Mouse (Mus musculus) ES-E14 (cell line): Measurements from ENCODE around the gene Rbm4b. TPM values are rescaled to one million over a fixed set of nuclear protein-coding genes. Genes with fewer than 3 reads are reported as not detected.

Experiments
- DNase-seq: peaks from one replicate; pipeline ENCODE4 v3.0.0-alpha.2; 2013; ENCODE audit warnings: low read depth, low spot score
- H3K27ac ChIP-seq: 2 replicates; pipeline ENCODE4 v1.5.1; 2012; ENCODE audit warnings: low read depth, mild to moderate bottlenecking, low read length, moderate library complexity, mixed read lengths; ENCODE audit not compliant: poor library complexity, insufficient read depth, severe bottlenecking
- H3K36me3 ChIP-seq: 2 replicates; pipeline ENCODE4 v1.6.1; 2012; ENCODE audit warnings: mild to moderate bottlenecking, low read length, moderate library complexity, mixed read lengths; ENCODE audit not compliant: control insufficient read depth, poor library complexity, insufficient read depth, severe bottlenecking
- H3K4me1 ChIP-seq, 2 experiments: fragments of 150-350 bp in 1 of 2; sonication (generic) in 1 of 2; 2 replicates each; pipeline ENCODE4 v1.6.1; 2012; ENCODE audit warnings: low read length in 2 of 2, mild to moderate bottlenecking in 1 of 2, mixed read lengths in 1 of 2; ENCODE audit not compliant: control insufficient read depth in 2 of 2, insufficient read depth in 2 of 2, poor library complexity in 1 of 2
- H3K4me3 ChIP-seq, 2 experiments: fragments of 150-350 bp in 1 of 2; sonication (generic) in 1 of 2; 2 replicates each; pipeline ENCODE4 v1.5.1; 2012; ENCODE audit warnings: low read length in 2 of 2, low read depth in 1 of 2, mild to moderate bottlenecking in 1 of 2, mixed read lengths in 1 of 2; ENCODE audit not compliant: insufficient read depth in 1 of 2, poor library complexity in 1 of 2, severe bottlenecking in 1 of 2
- H3K9ac ChIP-seq: 2 replicates; pipeline ENCODE4 v1.6.1; 2012; ENCODE audit warnings: low read depth, mild to moderate bottlenecking, low read length, mixed read lengths; ENCODE audit not compliant: poor library complexity, insufficient read depth, severe bottlenecking
- H3K9me3 ChIP-seq: fragments of 150-350 bp; sonication (generic); 2 replicates; pipeline ENCODE4 v1.6.1; 2012; ENCODE audit warnings: low read depth, mild to moderate bottlenecking, low read length; ENCODE audit not compliant: control insufficient read depth, insufficient read depth
- CHD2 ChIP-seq: IDR thresholded peaks from 2 replicates; pipeline ENCODE4 v1.6.1; 2014; ENCODE audit warnings: mild to moderate bottlenecking, low read depth, low read length, inconsistent platforms
- HCFC1 ChIP-seq: IDR thresholded peaks from 2 replicates; pipeline ENCODE4 v1.6.1; 2012; ENCODE audit warnings: low read length, inconsistent platforms, borderline replicate concordance; ENCODE audit not compliant: insufficient read depth
- MAFK ChIP-seq: IDR thresholded peaks from 2 replicates; pipeline ENCODE4 v1.6.1; 2014; ENCODE audit warnings: mild to moderate bottlenecking, low read depth, low read length, inconsistent platforms; ENCODE audit not compliant: insufficient read depth
- ZC3H11A ChIP-seq: IDR thresholded peaks from 2 replicates; pipeline ENCODE4 v1.6.1; 2012; ENCODE audit warnings: low read depth, mild to moderate bottlenecking, inconsistent platforms, low read length, borderline replicate concordance
- ZNF384 ChIP-seq: IDR thresholded peaks from 2 replicates; pipeline ENCODE4 v1.6.1; 2012; ENCODE audit warnings: low read depth, low read length, inconsistent platforms
- in situ Hi-C, 2 experiments: fragments of 600-800 bp; cut with MboI; formaldehyde crosslinking; loops; one replicate each; pipeline ENCODE4 v1.15.1; 2025; ENCODE audit warnings: low sequenced_read_pairs in 2 of 2, inconsistent platforms in 1 of 2; ENCODE audit not compliant: unreplicated experiment in 2 of 2
- total RNA-seq: library from RNA; depleted of rRNA; stranded (reverse); fragments of 300-350 nt; gene quantifications from 2 replicates; pipeline ENCODE4 v1.2.3, GENCODE M21; 2012

The Rbm4b gene
- total RNA-seq, 1 experiment: 11.1 TPM

DNA sequence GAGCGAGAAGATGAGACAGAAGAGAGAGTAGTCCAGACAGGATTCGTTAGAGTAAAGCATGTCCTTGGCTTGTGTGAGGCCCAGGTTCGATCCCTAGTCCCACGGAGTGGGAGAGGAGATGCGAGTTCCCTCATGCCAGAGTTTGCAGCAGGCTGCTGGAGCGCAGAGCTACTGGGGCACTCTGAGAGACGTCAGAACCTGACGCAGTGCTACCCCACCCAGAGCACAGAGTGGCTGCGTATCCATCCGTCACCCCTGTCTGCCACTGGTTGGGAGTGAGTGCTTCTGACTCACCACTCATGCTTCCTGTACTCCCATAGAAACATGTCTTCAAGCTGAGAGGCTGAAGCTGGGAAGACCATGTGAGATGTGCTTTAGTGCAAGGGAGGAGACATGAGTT, 14.8 kb upstream of the Rbm4b start:
- TF ChIP-seq MAFK: no peak
- TF ChIP-seq HCFC1: no peak
- no peak for TF ChIP-seq ZNF384
- no peak for TF ChIP-seq CHD2
- Histone ChIP-seq H3K4me3 (no peak overlapping the region), H3K4me1 (peaks cover 0 to 3% of the 10 kb centered on the region in 2 experiments; a peak in 1 of 4 replicates), H3K27ac (no peak overlapping the region), H3K36me3 (peaks cover 8% of the 10 kb centered on the region; the same call in 1 of the 2 replicates), H3K9me3 (no peaks in the 10 kb centered on the region), H3K9ac (no peak overlapping the region)
- in situ Hi-C loops: loop anchor here (5.0 to 25.0 kb wide), 2 partner anchors 94 to 104 kb away; partner anchors contain the start of gene Rce1 (in 1 of the 2)
- no peak for DNase-seq

GRCm38 (mm10) chr19:4742229-4742628, 14.1 kb upstream of the Rbm4b start:
- DNase-seq: no peak
- TF ChIP-seq HCFC1: no peak
- no peak for TF ChIP-seq ZC3H11A
- no peak for TF ChIP-seq CHD2
- TF ChIP-seq ZNF384: no peak
- TF ChIP-seq MAFK: no peak
- Histone ChIP-seq H3K9me3 (no peaks in the 10 kb centered on the region), H3K4me1 (peaks cover 0 to 3% of the 10 kb centered on the region in 2 experiments; a peak in 1 of 4 replicates), H3K9ac (no peak overlapping the region), H3K36me3 (peaks cover 11% of the 10 kb centered on the region; the same call in 1 of the 2 replicates), H3K27ac (no peak overlapping the region), H3K4me3 (no peak overlapping the region)
- in situ Hi-C loops: loop anchor here (5.0 to 25.0 kb wide), 2 partner anchors 95 to 105 kb away; partner anchors contain the start of gene Rce1 (in 1 of the 2)

DNA sequence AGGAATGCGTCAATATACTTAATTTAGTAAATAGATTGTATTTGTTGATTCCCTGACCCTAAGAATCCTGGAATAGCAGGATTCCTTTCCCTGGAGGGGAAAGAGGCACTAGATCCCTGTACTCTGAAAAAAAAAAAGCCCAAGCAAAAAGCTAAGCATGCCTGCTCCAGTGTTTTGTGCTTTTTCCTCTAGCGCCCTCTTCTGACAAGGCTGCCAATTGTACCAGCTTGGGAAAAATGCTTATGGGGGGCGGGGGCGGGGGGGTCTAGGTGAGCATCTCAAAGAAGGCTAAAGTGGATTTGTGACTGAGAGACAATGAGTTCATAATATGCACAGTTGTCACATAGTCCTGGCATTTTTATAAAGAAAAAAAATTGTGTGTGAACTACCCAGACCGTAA, 12.8 kb upstream of the Rbm4b start:
- TF ChIP-seq HCFC1 (no peak), ZNF384 (peak; percentile 87), CHD2 (no peak), MAFK (no peak), ZC3H11A (0 out of 2 replicates have a peak, but pooled peaks have one; percentile 12)
- H3K36me3 ChIP-seq: peaks cover 11% of the 10 kb centered on the region; the same call in 1 of the 2 replicates
- in situ Hi-C loops: loop anchor here (5.0 to 25.0 kb wide), 2 partner anchors 96 to 106 kb away; partner anchors contain the start of gene Rce1 (in 1 of the 2)
- no peak overlapping the region for H3K9ac ChIP-seq
- H3K9me3 ChIP-seq: no peaks in the 10 kb centered on the region
- H3K4me3 ChIP-seq: no peak overlapping the region
- no peak overlapping the region for H3K27ac ChIP-seq
- peak; percentile 43 for DNase-seq
- peaks cover 0 to 3% of the 10 kb centered on the region in 2 experiments; a peak in 1 of 4 replicates for H3K4me1 ChIP-seq

DNA sequence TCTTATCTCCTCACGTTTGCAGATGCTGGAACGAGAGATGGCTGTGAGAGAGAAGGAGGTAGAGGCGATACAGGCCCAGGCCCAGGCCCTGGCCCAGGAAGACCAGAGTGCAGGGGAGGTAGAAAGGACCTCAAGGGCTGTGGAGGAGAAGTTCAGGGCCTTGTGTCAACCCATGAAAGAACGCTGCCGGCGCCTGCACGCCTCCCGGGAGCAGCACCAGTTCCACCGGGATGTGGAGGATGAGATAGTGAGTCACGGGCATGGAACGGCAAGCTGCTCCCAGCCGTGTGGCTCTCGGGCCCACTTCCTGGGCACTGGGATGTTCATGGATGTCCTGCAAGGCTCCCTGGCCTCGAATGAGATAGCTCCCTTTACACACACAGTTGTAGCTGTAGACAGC, 12.3 kb upstream of the Rbm4b start:
- peaks cover 0 to 2% of the 10 kb centered on the region in 2 experiments; a peak in 1 of 4 replicates for H3K4me1 ChIP-seq
- H3K4me3 ChIP-seq: no peak overlapping the region
- no peak for DNase-seq
- in situ Hi-C loops: loop anchor here (5.0 to 25.0 kb wide), 2 partner anchors 97 to 107 kb away; partner anchors contain the start of gene Rce1 (in 1 of the 2)
- no peak overlapping the region for H3K27ac ChIP-seq
- peaks cover 11% of the 10 kb centered on the region; the same call in 1 of the 2 replicates for H3K36me3 ChIP-seq
- TF ChIP-seq HCFC1 (no peak), CHD2 (no peak), ZC3H11A (no peak), MAFK (no peak), ZNF384 (no peak)
- no peak overlapping the region for H3K9ac ChIP-seq
- no peaks in the 10 kb centered on the region for H3K9me3 ChIP-seq

DNA sequence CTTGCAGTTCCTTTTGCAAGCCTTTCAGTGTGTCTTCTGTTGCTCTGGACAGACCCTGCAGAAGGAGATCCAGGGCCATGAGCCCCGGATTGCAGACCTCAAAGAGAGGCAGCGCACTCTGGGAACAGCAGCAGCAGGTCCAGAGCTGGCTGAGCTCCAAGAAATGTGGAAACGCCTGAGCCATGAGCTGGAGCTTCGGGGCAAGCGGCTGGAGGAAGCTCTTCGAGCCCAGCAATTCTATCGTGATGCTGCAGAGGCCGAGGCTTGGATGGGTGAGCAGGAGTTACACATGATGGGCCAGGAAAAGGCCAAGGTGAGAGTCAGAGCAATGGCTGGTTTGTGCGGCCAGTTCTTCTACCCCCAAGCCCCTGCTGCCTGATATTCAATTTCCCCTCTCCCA, 11.2 kb upstream of the Rbm4b start:
- Histone ChIP-seq H3K27ac (no peak overlapping the region), H3K9ac (no peak overlapping the region), H3K4me3 (no peak overlapping the region), H3K9me3 (no peaks in the 10 kb centered on the region), H3K4me1 (no peaks in the 10 kb centered on the region), H3K36me3 (peaks cover 8% of the 10 kb centered on the region; the same call in 1 of the 2 replicates)
- in situ Hi-C loops: loop anchor here in 1 of 2 experiments (25.0 kb wide), 1 partner anchor 108 kb away; the partner anchor contains the start of gene Rce1
- DNase-seq: no peak
- TF ChIP-seq ZC3H11A: no peak
- TF ChIP-seq ZNF384: no peak
- no peak for TF ChIP-seq MAFK
- TF ChIP-seq HCFC1: no peak
- TF ChIP-seq CHD2: no peak
